31 mouse cellular contexts compared by ENCODE assay signal in the genomic region with DNA sequence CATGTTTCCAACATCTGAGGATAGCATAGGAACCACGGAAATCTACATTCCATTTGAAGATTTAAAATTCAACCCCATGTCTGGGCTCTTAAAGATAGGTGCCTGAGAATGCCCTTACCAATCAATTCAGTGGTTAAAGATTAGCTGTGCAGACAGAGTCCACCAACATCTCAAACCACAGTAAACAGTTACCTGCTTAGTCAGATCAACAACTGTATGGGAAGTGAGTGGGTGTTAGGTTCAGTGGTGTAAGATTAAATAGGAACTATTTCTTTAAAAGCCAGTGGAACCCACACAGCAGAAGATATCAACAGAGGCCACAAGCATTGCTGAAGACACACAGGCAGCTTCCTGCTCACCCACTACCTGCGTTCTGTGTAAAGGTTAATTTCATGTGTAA. TPM values are rescaled to one million over a fixed set of nuclear protein-coding genes. Genes with fewer than 3 reads are reported as not detected.
DNase-seq lines count a peak whose midpoint lies in the region; ATAC-seq lines count a peak whose summit lies in the region.
"Had no signal": no experiment of that assay in that cellular context is flagged by ENCODE, and none has a peak within 500 bp of the region (broad histone marks: within the 10 kb centered on the region; RNA-seq: fewer than 3 reads in every experiment).

No protein-coding gene starts in this region.

- ATAC-seq in inflammation-experienced regulatory T-cells, adult 6 months = peak; percentile 25
- ATAC-seq in liver, embryonic 12.5 days = peak; percentile 65
- peak; percentile 64 for ATAC-seq in liver, embryonic 15.5 days (ENCODE audit: insufficient read depth)
- ATAC-seq in hindbrain, embryonic 12.5 days (ENCODE audit: low FRiP score) = no peak
- ATAC-seq: forebrain, embryonic 13.5 days; forebrain, embryonic 16.5 days; hindbrain, embryonic 16.5 days had no signal

- no peak overlapping the region for H3K27ac ChIP-seq in liver, embryonic 12.5 days
- no peak overlapping the region for H3K27ac ChIP-seq in liver, embryonic 15.5 days (replicated peaks)
- no peak overlapping the region for H3K27ac ChIP-seq in hindbrain, embryonic 12.5 days
- H3K27ac ChIP-seq: embryonic facial prominence, embryonic 10.5 days; embryonic facial prominence, embryonic 13.5 days; forebrain, embryonic 13.5 days; heart, adult 2 months; heart, embryonic 10.5 days; heart, embryonic 13.5 days; hindbrain, embryonic 13.5 days had no signal

- no peak overlapping the region for H3K4me2 ChIP-seq in liver, embryonic 12.5 days
- peak overlapping the region; percentile 15; the same call in 1 of the 2 replicates for H3K4me2 ChIP-seq in liver, embryonic 15.5 days
- no peak overlapping the region for H3K4me2 ChIP-seq in hindbrain, embryonic 12.5 days (replicated peaks)
- H3K4me2 ChIP-seq: embryonic facial prominence, embryonic 13.5 days; forebrain, embryonic 13.5 days; heart, embryonic 13.5 days; hindbrain, embryonic 13.5 days had no signal

- no peaks in the 10 kb centered on the region for H3K36me3 ChIP-seq in liver, embryonic 12.5 days
- no peaks in the 10 kb centered on the region for H3K36me3 ChIP-seq in liver, embryonic 15.5 days (replicated peaks)
- H3K36me3 ChIP-seq in hindbrain, embryonic 12.5 days = no peaks in the 10 kb centered on the region
- H3K36me3 ChIP-seq: embryonic facial prominence, embryonic 10.5 days; embryonic facial prominence, embryonic 13.5 days; heart, embryonic 10.5 days; heart, embryonic 13.5 days; hindbrain, embryonic 13.5 days had no signal

- no peak overlapping the region for H3K4me3 ChIP-seq in liver, embryonic 12.5 days
- no peak overlapping the region for H3K4me3 ChIP-seq in liver, embryonic 15.5 days (replicated peaks)
- no peak overlapping the region for H3K4me3 ChIP-seq in hindbrain, embryonic 12.5 days
- H3K4me3 ChIP-seq: embryonic facial prominence, embryonic 10.5 days; embryonic facial prominence, embryonic 13.5 days; erythroblast, embryonic 14.5 days; forebrain, embryonic 13.5 days; heart, adult 2 months; heart, embryonic 10.5 days; heart, embryonic 13.5 days; hindbrain, embryonic 13.5 days had no signal

- WGBS in liver, embryonic 12.5 days (ENCODE audit: insufficient replicate concordance) = 57% methylated on average over 2 of the region's 2 CpGs
- WGBS in liver, embryonic 15.5 days (ENCODE audit: insufficient replicate concordance) = 39% methylated on average over 2 of the region's 2 CpGs
- WGBS in hindbrain, embryonic 12.5 days = 77% methylated on average over 2 of the region's 2 CpGs

- DNase-seq in kidney, adult 18-20 months = peak; percentile 4
- no peak for DNase-seq in kidney, postnatal 36 days
- no peak for DNase-seq in lung, postnatal 25 days (ENCODE audit: low spot score)
- no peak for DNase-seq in heart, postnatal 10 days
- DNase-seq: B cell, adult 2 months; cerebellum, adult 11 months; cerebellum, adult 8-10 months; cerebellum, postnatal 10 days; cerebellum, postnatal 36 days; embryo, embryonic 11 days; gastrocnemius, postnatal 10 days; gastrocnemius, postnatal 36 days; heart, adult 2 months had no signal

- H3K9ac ChIP-seq in liver, embryonic 12.5 days = no peak overlapping the region
- no peak overlapping the region for H3K9ac ChIP-seq in liver, embryonic 15.5 days
- no peak overlapping the region for H3K9ac ChIP-seq in hindbrain, embryonic 12.5 days
- H3K9ac ChIP-seq: embryonic facial prominence, embryonic 13.5 days; forebrain, embryonic 13.5 days; heart, embryonic 13.5 days; hindbrain, embryonic 13.5 days had no signal

- no peaks in the 10 kb centered on the region for H3K4me1 ChIP-seq in liver, embryonic 12.5 days
- no peaks in the 10 kb centered on the region; the same call in 1 of the 2 replicates for H3K4me1 ChIP-seq in liver, embryonic 15.5 days (replicated peaks)
- H3K4me1 ChIP-seq in hindbrain, embryonic 12.5 days = no peaks in the 10 kb centered on the region
- H3K4me1 ChIP-seq: embryonic facial prominence, embryonic 10.5 days; embryonic facial prominence, embryonic 13.5 days; forebrain, embryonic 13.5 days; heart, embryonic 10.5 days; hindbrain, embryonic 13.5 days had no signal

- H3K9me3 ChIP-seq in liver, embryonic 12.5 days (replicated peaks) = no peaks in the 10 kb centered on the region
- no peaks in the 10 kb centered on the region for H3K9me3 ChIP-seq in liver, embryonic 15.5 days (replicated peaks)
- H3K9me3 ChIP-seq in hindbrain, embryonic 12.5 days (replicated peaks) = no peaks in the 10 kb centered on the region
- H3K9me3 ChIP-seq: embryonic facial prominence, embryonic 10.5 days; embryonic facial prominence, embryonic 13.5 days; forebrain, embryonic 13.5 days; heart, embryonic 10.5 days; heart, embryonic 13.5 days; hindbrain, embryonic 13.5 days had no signal

- intact Hi-C loops in heart, postnatal 10 days (cut with DNase I) = no loop called here

- H3K27me3 ChIP-seq in liver, embryonic 12.5 days (replicated peaks) = no peaks in the 10 kb centered on the region
- no peaks in the 10 kb centered on the region for H3K27me3 ChIP-seq in liver, embryonic 15.5 days
- H3K27me3 ChIP-seq in hindbrain, embryonic 12.5 days = no peaks in the 10 kb centered on the region
- H3K27me3 ChIP-seq: embryonic facial prominence, embryonic 13.5 days; forebrain, embryonic 13.5 days; heart, embryonic 13.5 days; hindbrain, embryonic 13.5 days had no signal

RNA-seq across cellular contexts. Expression of a gene that starts 1.3 kb away (rescaled TPM):
- under 1 TPM in 1 of 3 experiments, not detected in 2; 0.42 TPM for polyA plus RNA-seq in inflammation-experienced regulatory T-cells, adult 6 months (2017; shearing (Covaris generic))
- 33.7 and 47.2 TPM in 2 replicates for polyA plus RNA-seq in liver, embryonic 12.5 days (2016; fragmentation: Nextera tagmentation; extraction: Ambion mirVana)
- polyA plus RNA-seq in liver, embryonic 15.5 days (2015; fragmentation: Nextera tagmentation; extraction: Ambion mirVana) = 508 and 677 TPM in 2 replicates
- not detected in 2 replicates for polyA plus RNA-seq in hindbrain, embryonic 12.5 days (2016; fragmentation: Nextera tagmentation; extraction: Ambion mirVana)
- not detected for total RNA-seq in heart, postnatal 10 days (2021)
- total RNA-seq: granulocyte monocyte progenitor cell, adult 5-6 weeks; heart, adult 2 months; heart, postnatal 25 days; hematopoietic stem cell, adult 5-6 weeks; MEL had no signal
- polyA plus RNA-seq: cortical plate, adult 2 months; embryonic facial prominence, embryonic 10.5 days; embryonic facial prominence, embryonic 13.5 days; erythroblast, embryonic 14.5 days; forebrain, embryonic 13.5 days; forebrain, embryonic 16.5 days; hindbrain, embryonic 13.5 days had no signal

Comparison
In these comparisons a context has a peak if more than half of its experiments do, and no peak if none do; other contexts are left out.
1. RNA of a gene that starts 1.3 kb away (polyA plus RNA-seq): 508 to 677 TPM in liver, embryonic 15.5 days and 33.7 to 47.2 TPM in liver, embryonic 12.5 days; 0.42 TPM in inflammation-experienced regulatory T-cells, adult 6 months and not detected in hindbrain, embryonic 12.5 days; every median in the first group is over 10 times any median in the second.